Mouse (Mus musculus) Muller cell, postnatal 12 days (primary cell): Measurements from ENCODE around the gene Vezt.

Experiments
- DNase-seq: peaks from one replicate; pipeline ENCODE4 v3.0.0-alpha.2; 2015; ENCODE audit errors: inconsistent ontology term

The Vezt gene

DNA sequence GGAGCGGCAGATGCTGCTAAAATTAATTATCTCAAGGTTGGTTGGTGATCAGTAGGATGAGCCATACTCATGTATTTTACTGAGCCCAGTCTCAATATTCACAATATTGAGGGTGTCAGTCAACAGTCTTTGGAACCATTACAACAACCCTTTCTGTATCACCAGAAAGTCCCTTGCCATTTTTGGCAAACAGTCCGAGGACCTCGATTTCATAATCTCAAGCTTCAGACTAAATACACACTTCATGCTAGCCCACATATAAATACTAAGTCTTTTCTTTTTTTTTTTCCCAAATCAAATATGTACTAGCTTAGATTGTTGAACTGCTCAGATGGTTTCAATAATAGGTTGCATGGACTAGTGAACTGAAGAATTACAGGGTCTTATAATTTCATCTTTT, 84.6 kb downstream of the Vezt start:
- DNase-seq = no peak

DNA sequence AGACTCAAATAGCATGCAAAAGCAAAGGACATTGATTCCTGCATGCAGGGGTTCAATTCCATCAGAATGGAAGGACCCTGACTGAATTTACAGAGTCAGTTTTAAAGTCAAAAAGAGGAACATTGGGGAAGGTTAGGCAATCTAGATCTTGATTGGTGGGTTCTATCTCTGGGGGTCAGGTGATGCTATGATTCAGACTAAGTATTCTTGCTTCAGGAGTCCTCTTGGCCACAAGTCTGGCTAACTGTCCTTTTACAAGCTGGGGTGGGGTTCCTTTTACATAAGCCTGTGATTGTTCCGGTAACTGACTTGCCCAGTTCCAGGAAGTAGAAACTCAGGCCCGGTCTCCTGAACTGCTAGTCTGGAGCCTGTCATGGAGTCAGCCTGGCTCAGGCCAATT, 85.7 kb downstream of the Vezt start:
- DNase-seq = no peak

DNA sequence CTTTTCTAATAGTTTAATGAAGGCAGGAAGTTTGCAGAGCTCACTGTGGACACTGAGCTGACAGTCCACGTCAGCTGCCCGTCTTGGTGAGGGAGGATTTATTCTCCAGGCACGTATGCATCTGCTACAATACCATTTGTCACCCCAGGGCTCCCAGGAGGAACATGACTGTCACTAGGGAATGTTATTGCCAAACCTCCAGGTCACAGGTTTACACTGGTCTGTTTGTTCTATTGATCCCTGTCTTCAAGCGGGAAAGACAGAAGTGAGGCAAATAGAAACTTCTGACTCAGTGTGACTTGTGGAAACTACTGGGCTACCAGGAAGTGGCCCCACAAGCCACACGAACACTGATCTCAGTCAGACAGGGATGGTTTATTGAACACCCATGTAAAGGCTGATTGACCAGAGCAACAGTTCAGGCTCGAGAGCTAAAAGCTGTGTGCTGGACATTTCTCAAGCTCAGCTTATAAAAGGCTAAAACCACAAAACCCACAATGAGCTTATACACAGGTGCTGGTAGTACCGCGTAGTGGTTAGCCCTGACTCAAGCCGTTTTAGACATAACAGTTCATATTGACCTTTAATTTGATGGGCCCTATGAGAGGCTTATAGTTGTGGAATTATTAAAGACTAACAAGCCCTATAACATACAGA, 89.6 kb downstream of the Vezt start:
- DNase-seq = peak; percentile 47

DNA sequence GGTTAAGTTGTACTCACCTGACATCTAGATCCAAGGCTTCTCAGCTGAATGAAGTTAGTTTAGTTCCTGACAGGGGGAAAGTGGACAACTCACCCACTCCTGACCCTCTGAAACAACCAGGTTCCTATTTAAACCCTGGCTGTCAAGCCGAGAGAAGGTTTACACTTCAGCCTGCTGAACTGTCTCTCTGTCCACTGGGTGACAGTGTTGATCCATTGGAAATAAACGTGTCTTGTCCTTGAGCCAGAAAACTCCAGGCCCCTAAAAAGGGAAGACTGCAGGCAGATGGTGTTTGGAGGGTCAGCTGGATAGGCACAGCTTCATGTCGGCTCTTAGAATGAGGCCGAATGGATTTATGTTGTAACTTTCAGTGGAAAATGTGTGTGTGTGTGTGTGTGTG, 90.3 kb downstream of the Vezt start:
- peak; percentile 65 for DNase-seq

DNA sequence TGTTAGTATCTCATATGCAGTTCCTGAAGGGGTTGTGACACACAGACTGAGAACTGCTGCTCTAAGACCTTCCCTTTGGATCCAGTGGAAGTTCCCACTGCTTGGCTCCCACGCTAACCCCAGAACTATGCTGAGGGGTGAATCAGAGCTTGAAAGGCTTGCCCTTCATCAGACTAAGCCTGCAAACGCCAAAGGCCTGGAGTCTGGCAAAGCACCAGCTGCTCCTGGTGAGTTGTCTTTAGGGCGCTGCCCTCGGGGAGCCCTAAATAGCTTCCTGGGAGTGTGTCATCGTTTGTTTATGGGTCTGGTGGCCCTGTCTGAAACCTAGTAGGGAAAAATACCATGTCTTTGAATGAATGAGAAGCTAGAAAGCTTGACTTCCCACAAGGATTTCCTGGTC, 91.4 kb downstream of the Vezt start:
- DNase-seq = peak; percentile 89

DNA sequence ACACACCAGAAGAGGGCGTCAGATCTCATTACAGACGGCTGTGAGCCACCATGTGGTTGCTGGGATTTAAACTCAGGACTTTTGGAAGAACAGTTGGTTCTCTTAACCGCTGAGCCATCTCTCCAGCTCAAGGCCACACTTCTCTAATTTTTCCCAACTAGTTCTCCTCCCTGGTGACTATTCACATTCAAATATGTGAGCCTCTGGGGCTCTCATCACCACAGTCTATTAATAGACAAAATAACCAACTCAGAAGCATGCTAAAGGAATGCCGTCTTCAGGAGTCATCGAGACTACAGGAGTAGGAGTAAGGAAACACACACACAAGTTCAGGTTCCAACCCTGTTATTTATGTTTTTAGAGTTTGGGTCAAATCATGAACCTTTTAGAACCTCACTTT, 95.3 kb downstream of the Vezt start:
- no peak for DNase-seq

DNA sequence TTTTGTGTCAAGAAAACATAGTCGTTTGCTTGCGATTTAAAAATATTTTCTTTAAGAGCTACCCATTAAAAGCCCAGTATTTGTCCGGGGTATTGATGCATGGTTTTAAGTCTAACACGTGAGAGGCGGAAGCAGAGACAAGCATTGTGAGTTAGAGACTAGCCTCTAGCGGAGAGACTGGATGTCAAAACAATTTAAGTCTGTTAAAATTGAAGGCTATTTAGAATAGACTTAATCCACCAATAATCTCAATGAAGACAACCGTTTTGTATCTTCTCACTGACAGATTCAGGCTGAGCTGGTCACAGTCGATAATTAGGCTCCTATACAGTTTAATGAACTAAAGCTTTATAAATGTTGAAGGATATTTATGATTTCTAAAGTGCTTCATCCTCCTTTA, 95.9 kb downstream of the Vezt start:
- DNase-seq = no peak

DNA sequence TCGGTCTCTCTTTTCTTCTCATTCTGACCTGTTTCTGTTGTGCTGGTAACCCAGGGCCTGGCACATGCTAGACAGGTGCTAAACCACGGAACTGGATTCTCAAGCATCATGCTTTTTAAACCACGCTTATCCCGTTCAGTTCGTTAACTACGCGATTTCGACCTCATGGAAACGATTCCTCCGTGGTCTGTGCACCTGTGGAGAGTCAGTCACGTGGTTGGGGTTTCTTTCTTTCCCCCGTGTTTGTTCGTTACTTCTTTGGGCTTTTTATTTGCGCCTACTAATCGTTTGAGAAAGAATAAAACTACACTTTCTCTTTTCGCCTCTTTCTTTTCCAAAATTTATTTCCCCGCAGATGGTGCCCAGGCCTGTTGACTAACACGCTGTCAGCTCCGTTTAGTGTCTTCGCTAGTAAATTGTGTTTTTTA, 96.8 kb downstream of the Vezt start:
- DNase-seq = peak; percentile 68

DNA sequence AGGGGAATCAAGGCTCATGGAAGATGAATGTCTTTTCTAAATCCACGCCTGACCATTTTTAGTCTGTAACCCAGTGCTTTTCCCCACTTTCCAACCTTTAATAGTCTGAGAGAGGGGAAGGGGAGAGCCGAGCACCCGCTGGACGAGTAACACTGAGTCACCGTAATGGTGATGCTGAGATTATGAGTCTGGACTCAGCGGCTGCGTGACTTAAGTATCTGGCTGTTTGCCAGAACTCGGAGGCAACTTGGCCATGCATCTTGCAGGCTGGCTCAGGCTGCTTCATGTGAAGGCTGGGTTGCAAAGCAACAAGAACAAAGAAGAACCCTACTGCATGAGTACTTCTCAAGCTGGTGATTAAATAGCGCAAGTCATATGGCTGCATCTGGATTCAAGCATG, 101.6 kb downstream of the Vezt start:
- peak; percentile 50 for DNase-seq

DNA sequence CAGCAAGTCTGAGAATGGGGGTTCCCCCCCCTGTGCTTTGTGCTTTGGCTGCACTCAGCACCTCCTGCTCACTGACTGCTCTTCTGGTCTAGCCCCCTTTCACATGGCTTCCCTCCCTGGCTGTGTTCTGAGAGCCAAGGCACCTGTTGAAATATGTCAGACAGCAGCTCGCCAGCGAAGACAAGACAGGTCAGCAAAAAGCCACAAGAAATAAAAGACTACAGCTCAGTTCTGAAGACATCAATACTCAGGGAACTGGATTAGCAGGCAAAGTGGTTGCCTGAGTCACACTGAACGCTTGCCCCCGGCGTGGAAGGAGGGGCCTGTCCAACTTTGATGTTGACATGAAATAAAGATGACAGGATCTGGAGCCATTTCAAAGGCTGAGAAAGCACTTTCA, 102.8 kb downstream of the Vezt start:
- peak; percentile 74 for DNase-seq

DNA sequence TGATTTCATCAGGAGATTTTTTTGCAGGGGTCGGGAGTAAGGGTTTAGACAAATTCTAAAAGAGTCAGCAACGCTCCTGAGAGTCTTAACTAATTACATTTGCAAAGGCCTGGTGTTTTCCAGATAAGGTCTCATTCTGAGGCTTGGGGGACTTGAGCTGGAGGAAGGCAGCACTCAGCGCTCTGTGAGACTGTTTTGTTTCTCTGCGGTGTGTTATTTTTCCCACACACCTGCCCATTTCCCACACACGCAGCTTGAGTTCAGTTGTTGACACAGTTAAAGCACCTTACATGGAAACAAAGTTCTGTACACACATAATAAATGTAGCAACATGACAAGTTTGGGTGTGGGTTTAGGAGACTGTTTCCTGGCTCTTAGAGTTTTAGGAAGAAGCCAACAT, 103.6 kb downstream of the Vezt start:
- no peak for DNase-seq

DNA sequence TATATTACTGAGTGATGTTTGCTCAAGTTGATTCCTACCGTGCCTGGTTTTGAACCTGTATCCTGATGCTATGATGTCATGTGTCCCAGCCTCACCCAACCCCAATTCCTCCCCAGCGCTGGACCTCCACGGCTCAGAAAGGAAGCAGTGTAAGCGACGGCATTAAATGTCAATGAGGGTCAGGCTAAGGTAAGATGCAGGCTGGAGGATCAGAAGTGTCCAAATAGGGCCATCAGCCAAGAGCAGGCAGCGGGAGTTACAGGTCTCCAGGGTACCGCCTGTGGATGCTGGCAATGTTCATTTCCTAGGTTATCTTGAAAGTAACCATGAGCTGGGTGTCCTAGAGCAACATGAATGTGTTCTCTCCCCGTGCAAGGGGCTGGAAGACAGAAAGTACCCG, 104.2 kb downstream of the Vezt start:
- no peak for DNase-seq

DNA sequence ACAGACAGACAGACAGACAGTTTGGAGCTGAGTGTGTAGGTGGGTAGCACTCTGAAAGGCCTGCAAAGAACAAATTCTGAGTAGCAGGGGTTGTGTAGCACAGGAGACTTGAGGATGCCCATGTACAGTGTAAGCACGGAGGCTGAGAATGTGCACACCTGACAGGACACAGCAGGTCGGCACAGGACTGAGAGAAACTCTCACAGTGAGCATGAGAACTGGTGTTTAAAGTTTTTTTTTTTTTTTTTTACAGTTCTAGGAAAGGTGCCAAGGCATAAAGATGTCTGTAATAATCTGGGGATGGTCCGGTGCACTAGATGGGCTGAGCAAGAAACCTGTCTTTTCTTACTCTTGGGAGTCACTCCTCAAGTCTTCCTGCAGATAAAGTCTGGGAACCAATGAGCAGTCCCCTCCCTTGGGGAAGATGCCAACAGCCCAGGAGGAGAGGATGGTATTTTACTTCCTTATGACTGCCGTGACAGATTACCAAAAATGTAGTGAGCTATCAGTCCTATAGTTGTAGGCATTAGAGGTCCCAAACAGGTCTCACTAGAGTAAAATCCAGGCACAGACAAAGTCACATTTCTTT, 105.3 kb downstream of the Vezt start:
- DNase-seq = no peak

DNA sequence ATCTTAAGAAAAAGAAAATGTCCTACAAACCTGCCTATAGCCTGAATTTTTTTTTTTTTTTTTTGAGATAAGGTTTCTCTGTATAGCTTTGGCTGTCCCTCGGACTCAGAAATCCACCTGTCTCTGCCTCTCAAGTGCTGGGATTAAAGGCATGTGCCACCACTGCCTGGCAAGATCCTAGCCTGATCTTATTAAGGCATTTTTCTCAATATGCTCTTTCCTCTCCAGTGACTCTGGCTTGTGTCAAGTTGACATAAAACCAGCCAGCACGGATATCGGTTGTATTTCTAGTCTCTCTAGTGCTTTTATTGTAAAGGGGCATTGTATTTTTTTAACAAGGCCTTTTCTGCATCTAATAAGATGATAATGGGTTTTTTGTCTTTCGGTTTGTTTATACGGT, 111.0 kb downstream of the Vezt start:
- DNase-seq = no peak

DNA sequence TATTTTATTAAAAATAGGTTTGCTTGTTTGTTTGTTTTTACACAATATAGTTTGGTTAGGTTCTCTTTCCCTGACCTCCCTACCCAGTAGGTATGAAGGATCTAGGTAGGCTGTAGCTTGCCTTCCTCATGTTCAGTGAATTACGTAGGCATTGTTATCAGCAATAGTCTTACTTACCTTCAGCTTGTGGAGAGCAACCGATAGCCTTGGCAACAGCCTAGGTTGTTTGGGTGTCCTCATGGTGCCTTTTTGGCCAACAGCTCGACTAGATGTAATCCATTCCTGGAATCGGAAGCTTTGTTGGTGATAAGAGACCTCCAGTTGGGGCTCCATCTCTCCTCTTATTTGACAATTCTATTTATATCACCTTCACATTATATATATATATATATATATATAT, 114.5 kb downstream of the Vezt start:
- DNase-seq = no peak

DNA sequence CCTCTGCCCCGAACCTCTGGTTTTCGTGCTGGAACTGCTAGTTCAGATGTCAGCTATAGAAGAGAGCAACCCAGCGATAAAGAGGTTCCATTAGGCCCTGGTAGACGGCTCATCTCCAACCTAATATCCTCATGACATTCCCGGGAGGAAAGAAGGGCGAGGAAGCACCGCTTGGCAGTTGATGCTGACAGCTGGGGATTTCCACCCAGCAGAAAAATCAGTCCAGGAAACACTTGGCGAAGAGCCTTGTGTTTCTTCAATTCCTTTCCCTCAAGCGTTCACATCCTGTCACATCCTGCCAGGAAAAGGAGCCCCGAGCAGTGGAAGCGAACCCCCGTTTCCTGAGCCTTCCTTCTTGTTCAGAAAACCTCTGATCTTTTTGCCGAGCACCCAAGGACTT, 116.4 kb downstream of the Vezt start:
- DNase-seq = no peak

DNA sequence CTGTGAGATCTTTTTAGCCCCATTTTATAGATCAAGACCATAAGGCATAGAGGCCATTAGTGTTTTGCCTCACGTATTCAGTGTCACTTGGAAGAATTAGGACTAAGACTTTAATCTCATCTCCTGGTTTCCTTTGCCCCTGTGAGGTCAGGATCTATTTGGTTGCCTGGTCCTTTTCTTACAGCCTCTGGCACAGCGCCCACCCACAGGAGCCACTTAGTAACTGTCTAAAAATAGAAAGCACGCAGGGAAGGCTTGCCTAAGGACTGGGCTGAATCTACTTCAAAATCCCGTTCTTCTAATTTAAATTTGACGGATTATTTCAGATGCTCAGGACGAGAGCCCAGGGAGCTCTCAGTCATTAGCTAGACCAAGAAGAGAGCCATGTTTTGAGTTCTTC, 116.9 kb downstream of the Vezt start:
- DNase-seq = peak; percentile 46

DNA sequence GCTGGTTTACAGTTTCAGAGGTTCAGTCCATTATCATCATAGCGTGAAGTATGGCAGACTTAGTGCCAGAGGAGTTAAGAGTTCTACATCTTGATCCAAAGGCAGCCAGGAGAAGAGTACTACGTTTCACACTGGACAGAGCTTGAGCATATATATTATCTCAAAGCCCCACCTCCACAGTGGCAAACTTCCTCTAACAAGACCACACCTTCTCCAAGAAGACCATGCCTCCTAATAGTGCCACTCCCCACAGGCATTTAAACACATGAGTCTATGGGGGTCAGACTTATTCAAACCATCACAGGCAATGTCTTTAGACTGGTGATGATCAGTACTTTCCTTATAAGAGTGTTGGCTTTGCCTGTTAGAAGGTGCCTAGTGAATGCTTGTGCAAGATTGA, 117.5 kb downstream of the Vezt start:
- DNase-seq = no peak

DNA sequence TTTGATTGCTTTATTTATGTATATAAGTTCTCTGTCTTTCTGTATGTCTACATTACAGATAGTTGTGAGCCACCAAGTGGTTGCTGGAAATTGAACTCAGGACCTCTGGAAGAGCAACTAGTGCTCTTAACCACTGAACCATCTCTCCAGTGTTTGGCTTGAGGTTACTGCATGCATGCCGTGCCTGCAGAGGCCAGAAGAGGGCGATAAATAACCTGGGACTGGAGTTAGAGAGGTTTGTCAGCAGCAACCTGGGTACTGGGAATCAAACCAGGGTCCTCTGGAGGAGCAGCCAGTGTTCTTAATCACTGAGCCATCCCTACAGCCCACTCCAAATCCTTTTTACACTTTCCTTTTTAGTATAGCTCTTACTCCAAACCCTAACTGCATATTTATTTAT, 118.8 kb downstream of the Vezt start:
- no peak for DNase-seq

DNA sequence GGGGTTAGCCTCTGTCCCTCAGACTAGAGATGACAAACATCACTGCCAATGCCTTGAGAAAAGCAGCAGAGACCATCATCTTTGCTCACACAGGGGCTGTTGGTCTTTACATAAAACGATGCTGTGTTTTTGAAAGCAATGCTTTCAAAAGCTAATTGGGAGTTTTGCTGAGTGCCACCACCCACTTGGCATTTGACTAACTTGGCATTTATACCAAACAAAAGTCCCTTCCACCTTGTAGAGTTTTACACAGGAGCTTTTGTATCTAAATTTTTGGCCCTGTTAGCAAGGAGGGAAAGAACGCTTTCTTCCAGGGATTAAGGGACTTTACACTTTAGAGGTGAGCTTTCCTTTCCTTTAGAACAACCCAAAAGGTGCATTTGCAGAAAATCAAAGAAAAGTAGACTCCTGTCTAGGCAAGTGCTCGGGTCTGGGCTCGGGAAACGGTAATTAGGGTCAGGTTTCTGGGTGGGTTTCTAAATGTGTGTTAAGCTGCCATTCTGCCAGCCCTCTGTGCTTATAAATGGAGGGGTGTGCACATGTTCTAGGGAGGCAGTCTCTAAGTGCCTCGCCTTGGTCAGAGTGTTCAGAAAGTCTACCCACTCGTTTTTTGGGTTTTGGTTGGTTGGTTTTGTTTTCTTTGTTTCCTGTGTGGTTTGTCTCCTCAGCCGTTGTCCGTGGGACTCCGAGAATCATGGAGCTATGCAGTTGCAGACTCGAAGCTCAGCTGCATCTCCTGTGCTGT, 119.9 kb downstream of the Vezt start:
- no peak for DNase-seq

DNA sequence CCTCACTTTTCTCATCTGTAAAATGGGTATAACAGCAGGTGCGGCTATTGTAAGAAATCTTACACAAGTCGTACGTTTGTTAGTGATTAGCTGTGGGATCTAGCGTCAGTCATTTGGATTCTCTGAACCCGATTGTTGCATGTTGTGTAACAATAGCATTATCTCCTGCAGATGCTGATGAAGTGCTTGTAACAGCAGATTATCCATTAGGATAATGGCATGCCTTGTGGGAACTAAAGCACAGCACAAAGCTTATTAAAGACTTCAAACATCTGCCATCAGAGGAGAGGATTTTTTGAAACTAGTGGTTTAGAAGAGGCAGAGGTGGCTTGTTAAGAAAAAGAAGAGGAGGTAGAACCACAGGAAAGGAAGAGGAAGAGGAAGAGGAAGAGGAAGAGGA, 122.1 kb downstream of the Vezt start:
- DNase-seq = no peak

DNA sequence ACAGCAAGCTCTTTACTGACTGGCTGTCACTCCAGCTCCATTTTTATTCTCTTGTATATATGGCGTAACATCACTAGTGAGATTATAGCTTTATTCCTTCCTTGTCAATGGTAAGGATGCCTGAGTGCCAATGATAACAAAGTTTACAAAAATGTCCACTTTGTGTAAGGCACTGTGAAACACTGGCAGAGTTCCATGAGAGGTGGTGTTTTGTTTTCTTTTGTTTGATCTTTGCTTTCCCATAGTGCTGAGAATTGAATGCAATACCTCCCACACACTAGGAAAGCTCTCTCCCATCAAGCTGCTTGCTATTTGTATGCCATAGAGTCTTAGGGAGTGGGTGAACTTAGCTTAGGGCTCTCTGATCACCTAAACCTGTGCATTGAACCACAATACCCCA, 122.7 kb downstream of the Vezt start:
- DNase-seq = no peak

DNA sequence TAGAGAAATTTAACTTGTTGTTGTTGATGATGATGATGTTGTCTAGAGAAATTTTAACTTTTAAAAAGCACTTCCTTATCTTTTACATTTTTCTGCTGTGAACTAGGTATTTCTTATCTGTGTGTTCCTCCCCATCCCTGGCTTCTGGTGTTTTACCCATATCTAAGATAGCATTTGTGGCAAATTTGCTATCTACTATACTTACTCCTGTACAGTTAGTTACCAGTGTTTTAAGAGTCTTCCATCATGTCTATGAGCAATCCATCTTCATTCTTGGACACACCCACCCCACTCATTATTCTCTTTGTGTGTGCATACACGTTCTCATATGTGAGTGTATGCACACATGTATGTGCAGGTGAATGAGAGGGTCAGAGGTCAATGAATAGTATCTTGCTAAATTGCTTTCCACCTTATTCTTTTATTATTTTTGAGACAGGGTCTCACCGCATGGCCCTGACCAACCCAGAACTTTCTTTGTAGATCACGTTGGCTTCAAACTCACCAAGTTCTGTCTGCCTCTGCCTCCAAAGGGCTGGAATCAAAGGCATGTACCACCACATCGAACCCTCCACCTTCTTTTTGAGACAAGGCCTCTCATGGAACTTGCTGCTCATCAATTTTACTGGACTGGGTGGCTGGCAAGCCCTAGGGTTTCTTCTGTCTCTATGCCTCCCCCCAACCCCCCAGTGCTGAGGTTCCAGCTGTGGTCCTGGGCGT, 123.3 kb downstream of the Vezt start:
- no peak for DNase-seq
